Mouse (Mus musculus): ENCODE measurements around the gene Cebpb.
"Not testable (repeated sequence)": the region's sequence is repeated elsewhere in the genome, so short reads cannot be mapped to it uniquely, and the experiment has no call there.

DNA sequence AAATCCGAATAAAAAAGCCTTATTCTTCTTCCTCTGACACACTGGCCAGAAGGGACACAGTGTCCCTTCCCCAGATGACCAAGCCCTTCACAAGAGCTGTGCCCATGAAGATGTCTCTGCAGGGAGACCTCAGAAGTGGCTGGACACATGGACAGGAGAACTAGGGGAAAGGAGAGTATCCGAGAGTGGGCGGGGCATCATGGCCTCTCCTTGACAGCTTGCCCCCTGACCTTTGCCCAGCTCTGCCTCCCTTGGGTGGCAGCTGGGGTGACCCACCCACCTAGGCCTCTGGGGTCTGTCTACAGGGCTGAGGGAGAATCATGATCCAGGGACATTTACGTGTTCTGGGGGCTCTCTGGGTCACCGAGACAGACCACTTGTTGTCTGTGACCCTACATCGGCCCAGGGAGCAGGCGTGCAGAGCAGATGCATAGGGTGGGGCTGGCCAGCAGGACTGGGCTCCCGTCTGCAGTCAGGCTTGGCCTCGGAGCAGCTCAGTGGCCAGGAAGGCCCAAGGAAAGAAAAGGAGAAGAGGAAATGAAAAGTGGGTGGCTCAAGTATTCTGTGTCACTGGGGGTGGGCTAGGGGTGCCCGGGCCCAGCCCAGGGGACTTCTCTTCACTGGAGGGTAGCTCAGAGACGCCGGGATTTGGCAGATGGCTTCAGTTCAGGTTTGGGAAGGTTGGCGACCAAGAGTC is 45.2 kb upstream of the Cebpb start:
- not testable (repeated sequence) for TF ChIP-seq CTCF, POLR2A (IDR thresholded peaks at IDR 0.05; ENCODE audit: extremely low read depth, insufficient read depth, low read length)
